Mouse (Mus musculus) testis, adult 2 months (tissue): ENCODE measurements around the gene Hspa1l. TPM values are rescaled to one million over a fixed set of nuclear protein-coding genes. Genes with fewer than 3 reads are reported as not detected.

Experiments
- H3K27ac ChIP-seq: fragments of 200-500 bp; 2 replicates; pipeline ENCODE4 v1.5.1; 2012; ENCODE audit warnings: low read depth, low read length; ENCODE audit not compliant: control insufficient read depth, insufficient read depth
- H3K27me3 ChIP-seq: fragments of 200-500 bp; 2 replicates; pipeline ENCODE4 v1.6.1; 2012; ENCODE audit warnings: mild to moderate bottlenecking, low read length, moderate library complexity; ENCODE audit not compliant: control insufficient read depth, insufficient read depth
- H3K36me3 ChIP-seq: fragments of 200-500 bp; 2 replicates; pipeline ENCODE4 v1.6.1; 2012; ENCODE audit warnings: mild to moderate bottlenecking, low read length; ENCODE audit not compliant: control insufficient read depth, insufficient read depth
- H3K4me1 ChIP-seq: fragments of 200-500 bp; 2 replicates; pipeline ENCODE4 v1.6.1; 2012; ENCODE audit warnings: low read length; ENCODE audit not compliant: control insufficient read depth, insufficient read depth
- H3K4me3 ChIP-seq: fragments of 200-500 bp; 2 replicates; pipeline ENCODE4 v1.5.1; 2012; ENCODE audit warnings: low read depth, mild to moderate bottlenecking, low read length, moderate library complexity, mixed read lengths; ENCODE audit not compliant: control insufficient read depth
- CTCF ChIP-seq: fragments of 200-500 bp; IDR thresholded peaks from 2 replicates; pipeline ENCODE4 v1.5.1; 2012; ENCODE audit warnings: low read depth, mild to moderate bottlenecking, inconsistent platforms, low read length, moderate library complexity; ENCODE audit not compliant: control insufficient read depth, insufficient read depth, insufficient replicate concordance
- POLR2A ChIP-seq: fragments of 200-500 bp; IDR thresholded peaks from 2 replicates; pipeline ENCODE4 v1.6.1; 2012; ENCODE audit warnings: low read depth, mild to moderate bottlenecking, inconsistent platforms, low read length, moderate library complexity; ENCODE audit not compliant: control insufficient read depth
- polyA plus RNA-seq: library from polyadenylated mRNA; depleted of rRNA; stranded (reverse); fragments of >200 nt; gene quantifications from 2 replicates; pipeline ENCODE4 v1.2.3, GENCODE M21; 2012

Gene Hspa1l
- polyA plus RNA-seq, 1 experiment: 718 TPM

GRCm38 (mm10) chr17:35016791-35017705 lies 44.5 kb downstream of the Hspa1l start:
- Histone ChIP-seq H3K4me1 (peaks cover 5% of the 10 kb centered on the region), H3K27ac (no peak overlapping the region), H3K27me3 (no peaks in the 10 kb centered on the region), H3K36me3 (no peaks in the 10 kb centered on the region), H3K4me3 (no peak overlapping the region)
- TF ChIP-seq CTCF: no peak
- no peak for TF ChIP-seq POLR2A

DNA sequence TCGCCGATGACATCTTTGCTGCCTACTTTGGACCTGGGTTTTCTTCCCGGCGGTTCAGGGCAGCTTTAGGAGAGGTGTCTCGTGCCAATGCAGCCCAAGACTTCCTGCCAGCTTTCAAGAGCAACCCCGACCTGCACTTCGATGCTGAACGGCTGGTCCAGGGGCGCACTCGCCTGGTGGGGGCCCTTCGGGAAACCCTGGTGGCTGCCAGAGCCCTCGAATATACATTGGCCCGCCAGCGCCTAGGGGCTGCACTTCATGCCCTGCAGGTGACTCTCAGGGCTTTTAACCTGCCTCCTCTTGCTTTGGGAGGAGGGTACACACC lies 45.2 kb downstream of the Hspa1l start:
- Histone ChIP-seq H3K27ac (no peak overlapping the region), H3K27me3 (no peaks in the 10 kb centered on the region), H3K4me1 (peaks cover 5% of the 10 kb centered on the region), H3K36me3 (no peaks in the 10 kb centered on the region), H3K4me3 (no peak overlapping the region)
- TF ChIP-seq POLR2A (no peak), CTCF (no peak)

DNA sequence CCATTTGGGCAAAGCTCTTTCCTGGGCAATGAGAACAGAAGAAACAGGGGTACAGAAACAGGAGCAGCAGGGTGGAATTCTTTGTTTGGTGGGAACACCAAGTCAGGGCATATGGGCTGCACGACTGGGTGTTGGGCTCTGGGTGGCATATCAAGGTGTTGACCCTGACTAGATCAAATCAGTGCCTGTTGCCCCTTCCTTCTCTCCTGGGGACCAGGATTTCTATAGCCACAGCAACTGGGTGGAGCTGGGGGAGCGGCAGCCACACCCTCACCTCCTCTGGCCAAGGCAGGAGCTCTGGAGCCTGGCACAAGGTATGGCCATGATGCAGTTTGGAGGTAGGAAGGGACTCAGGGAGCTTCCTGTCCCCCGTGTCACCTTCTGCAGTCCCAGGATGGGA lies 45.7 kb downstream of the Hspa1l start:
- H3K36me3 ChIP-seq: no peaks in the 10 kb centered on the region
- no peaks in the 10 kb centered on the region for H3K27me3 ChIP-seq
- no peak overlapping the region for H3K27ac ChIP-seq
- H3K4me1 ChIP-seq: peaks cover 5% of the 10 kb centered on the region
- TF ChIP-seq POLR2A (no peak), CTCF (no peak)
- no peak overlapping the region for H3K4me3 ChIP-seq

DNA sequence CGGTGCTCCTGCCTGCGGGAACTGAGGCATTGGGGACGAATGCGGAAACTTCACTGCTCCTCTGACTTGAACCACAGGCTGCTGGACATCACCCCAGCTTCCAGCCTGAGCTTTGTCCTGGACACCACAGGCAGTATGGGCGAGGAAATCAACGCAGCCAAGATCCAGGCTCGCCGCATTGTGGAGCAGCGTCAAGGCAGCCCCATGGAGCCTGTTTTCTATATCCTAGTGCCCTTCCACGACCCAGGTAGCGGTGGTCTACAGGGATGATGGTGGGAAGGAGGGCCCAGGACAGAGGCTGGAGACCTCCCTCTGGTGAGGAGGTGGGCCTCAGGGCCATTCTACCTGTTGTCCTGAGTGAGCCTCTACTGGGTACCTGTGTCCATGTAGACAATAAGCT lies 47.4 kb downstream of the Hspa1l start:
- Histone ChIP-seq H3K27me3 (no peaks in the 10 kb centered on the region), H3K36me3 (no peaks in the 10 kb centered on the region), H3K27ac (no peak overlapping the region), H3K4me3 (no peak overlapping the region), H3K4me1 (peaks cover 5% of the 10 kb centered on the region)
- TF ChIP-seq CTCF (no peak), POLR2A (no peak)

GRCm38 (mm10) chr17:35020551-35020950 lies 48.0 kb downstream of the Hspa1l start:
- Histone ChIP-seq H3K36me3 (no peaks in the 10 kb centered on the region), H3K4me1 (peaks cover 5% of the 10 kb centered on the region), H3K27me3 (no peaks in the 10 kb centered on the region), H3K27ac (no peak overlapping the region), H3K4me3 (peak overlapping the region; percentile 37)
- TF ChIP-seq POLR2A (no peak), CTCF (no peak)

DNA sequence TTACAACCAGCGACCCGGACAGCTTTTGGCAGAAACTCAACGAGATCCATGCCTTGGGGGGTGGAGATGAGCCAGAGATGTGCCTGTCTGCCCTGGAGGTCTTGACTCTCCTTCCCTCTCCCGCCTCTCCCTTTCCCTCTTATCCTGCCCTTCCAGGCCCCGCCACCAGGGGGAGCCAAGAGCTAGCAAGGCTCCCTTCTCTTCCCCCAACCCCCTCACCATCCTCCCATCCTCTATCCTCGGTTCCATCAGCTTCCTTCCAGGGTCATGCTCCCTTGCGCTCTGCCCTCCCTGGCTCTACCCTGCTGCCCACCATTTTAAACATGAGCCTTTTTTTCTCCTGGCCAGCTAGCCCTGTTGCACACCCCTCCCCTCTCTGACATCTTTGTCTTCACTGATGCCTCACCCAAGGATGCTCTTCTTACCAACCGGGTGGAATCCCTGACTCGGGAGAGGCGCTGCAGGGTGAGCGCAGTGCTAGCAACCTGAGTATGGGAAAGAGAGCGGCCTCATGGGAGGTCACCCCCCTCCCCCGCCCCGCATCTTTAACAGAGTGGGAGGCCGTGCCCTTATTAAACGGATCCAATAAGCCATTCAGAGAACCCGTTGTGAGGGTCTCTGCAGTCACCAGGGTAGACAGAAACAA lies 48.8 kb downstream of the Hspa1l start:
- H3K4me3 ChIP-seq: no peak overlapping the region; the same call in 1 of the 2 replicates
- H3K27ac ChIP-seq: 0 out of 2 replicates have a peak overlapping the region, but pooled peaks have one; percentile 21
- peaks cover 5% of the 10 kb centered on the region for H3K4me1 ChIP-seq
- H3K27me3 ChIP-seq: no peaks in the 10 kb centered on the region
- TF ChIP-seq CTCF: peak; percentile 96
- TF ChIP-seq POLR2A: no peak
- H3K36me3 ChIP-seq: no peaks in the 10 kb centered on the region

GRCm38 (mm10) chr17:35021842-35022477 lies 49.5 kb downstream of the Hspa1l start:
- H3K36me3 ChIP-seq: no peaks in the 10 kb centered on the region
- peaks cover 5% of the 10 kb centered on the region for H3K4me1 ChIP-seq
- TF ChIP-seq POLR2A (no peak), CTCF (no peak)
- no peak overlapping the region for H3K27ac ChIP-seq
- H3K27me3 ChIP-seq: no peaks in the 10 kb centered on the region
- H3K4me3 ChIP-seq: no peak overlapping the region
